Mouse (Mus musculus) neural tube, embryonic 10.5 days (tissue): ENCODE results near the gene Luc7l3.
"Not testable (repeated sequence)": the region's sequence is repeated elsewhere in the genome, so short reads cannot be mapped to it uniquely, and the experiment has no call there.

Experiments
- DNase-seq: peaks from one replicate; pipeline ENCODE4 v3.0.0-alpha.2; 2017; ENCODE audit warnings: low spot score; ENCODE audit errors: extremely low spot score

Luc7l3 gene

DNA sequence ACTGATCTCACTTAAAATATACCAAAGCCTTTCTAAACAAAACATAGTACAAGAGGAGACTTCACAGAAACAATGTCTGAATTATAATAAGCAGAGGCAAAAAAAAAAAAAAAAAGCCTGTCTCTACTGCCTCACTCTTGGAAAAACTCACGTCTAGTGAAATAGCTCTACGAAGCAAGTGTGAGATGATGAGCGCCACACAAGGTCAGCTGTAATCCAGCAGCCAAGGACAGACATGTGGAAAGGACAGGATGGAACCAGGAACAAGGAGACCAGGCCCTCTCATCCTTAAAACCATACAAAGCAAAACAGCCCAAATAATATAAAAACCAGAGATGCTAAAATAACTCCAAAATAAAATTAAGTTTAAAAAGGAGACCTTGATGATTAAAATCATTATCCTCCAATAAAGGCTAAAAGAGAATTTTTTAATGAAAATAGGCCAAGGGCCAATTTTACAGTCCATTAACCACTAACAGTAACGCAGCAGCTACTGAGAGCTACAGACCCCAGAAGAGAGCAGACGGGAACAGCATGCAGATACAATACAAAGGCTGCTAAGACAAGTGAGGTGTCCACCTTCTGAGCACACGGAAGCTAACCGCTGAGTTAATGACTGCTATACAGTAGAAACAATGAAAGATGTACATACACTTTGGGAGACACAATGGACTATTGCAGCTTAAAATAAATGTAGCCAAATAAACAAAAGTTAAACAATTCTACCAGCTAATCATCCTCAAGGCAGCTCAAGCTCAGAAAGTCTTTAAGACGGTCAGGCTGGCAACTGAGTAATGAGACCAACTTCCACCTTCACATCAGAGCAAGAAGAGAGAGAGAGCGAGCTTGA lies 26.6 kb downstream of the Luc7l3 start:
- DNase-seq = no peak

- DNase-seq = no peak
These were observed 31.6 kb downstream of the Luc7l3 start for GRCm38 (mm10) chr11:94290062-94290740.

GRCm38 (mm10) chr11:94287105-94287504 lies 34.7 kb downstream of the Luc7l3 start:
- DNase-seq = no peak

- no peak for DNase-seq
These were observed 35.8 kb downstream of the Luc7l3 start for GRCm38 (mm10) chr11:94285886-94286574.

DNA sequence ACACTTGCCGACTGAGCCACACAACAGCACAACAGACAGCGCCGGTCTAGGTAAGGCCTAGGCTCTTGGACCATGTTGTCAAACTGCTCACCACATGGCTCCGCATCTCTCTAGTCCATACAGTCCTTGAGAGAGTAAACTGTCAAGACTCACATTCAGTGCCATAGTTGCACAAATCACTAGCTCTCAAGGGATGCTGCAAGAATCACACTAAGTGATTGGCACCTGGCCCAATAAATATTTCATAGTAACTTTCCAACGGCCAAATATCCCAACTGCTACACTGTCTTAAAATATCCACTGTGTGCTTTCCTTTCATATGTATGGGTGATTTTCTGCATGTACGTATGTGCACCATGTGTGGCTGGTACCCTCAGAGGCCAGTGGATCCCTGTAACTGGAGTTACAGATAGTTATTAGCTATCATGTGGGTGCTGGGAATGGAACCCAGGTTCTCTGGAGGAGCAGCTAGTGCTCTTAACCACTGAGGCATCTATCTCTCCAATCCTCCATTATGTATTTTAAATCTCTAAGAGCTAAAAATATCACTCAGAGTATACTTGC lies 38.2 kb downstream of the Luc7l3 start:
- no peak for DNase-seq

DNA sequence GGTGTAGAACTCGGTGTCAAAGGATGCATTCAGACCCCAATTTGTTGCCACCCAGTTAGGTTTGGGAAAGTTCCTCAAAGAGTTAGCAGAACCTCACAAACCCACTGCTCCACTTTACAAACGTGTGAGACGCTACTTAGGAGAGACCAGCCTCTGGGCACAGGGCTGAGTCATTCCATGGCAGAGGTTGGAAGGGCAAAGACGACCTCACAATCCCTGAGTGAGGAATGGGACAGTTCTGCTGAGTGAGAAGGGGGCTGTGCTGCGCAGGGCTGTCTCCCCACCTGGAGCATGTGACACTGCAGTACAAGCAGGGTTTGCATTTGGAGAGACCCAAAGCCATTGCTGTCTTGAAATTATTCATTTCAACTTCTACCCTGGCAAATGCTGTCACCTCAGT lies 39.5 kb downstream of the Luc7l3 start:
- no peak for DNase-seq

DNA sequence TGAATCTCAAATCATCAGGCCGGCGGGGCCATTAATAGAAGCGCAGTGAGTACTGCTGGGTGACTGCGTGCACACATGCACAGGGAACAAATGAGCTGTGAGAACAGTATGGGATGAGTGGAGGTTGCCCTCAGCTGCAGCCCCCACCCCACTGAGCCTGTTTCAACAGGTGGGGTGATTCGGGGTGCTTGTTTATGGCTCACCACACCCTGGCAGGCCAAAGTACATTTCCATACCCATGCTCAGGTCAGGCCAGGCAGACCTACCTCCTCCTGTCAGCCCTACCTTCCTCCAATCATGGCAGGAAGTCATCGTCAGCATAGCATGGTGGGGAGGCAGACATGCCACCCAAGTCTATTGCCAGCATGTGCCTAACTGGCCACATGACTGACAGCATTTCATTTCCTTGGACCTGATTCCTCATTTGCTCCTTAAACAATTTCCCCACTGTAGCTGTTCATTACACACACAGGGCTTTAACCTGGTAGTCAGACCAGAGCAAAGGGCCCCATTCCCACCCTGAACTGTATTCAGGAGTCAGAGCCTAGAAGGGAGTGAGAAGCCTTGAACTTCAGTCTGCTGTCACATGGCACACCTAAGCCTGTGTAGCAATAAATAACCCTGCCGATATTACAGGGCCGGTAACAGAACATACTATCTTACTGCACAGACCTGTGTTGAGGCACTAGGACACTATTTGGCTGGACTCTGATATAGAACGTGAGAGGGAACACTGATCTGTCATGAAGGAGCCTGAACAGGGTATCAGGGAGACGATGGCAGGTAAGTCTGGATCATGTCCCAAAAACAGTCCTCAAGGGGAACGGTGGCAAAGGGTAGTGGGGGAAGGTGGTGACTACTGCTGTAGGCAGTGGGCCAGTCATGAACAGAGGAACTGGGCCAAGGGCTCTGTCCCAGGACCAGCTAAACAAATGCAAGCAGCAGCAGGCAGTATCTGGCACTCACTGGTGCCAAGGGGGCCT lies 40.3 kb downstream of the Luc7l3 start, which contains the start of gene Gm21885:
Gene Gm21885 (plus strand): TSS at position 675 of the 983 bp plus-strand sequence.
- no peak for DNase-seq

GRCm38 (mm10) chr11:94276869-94277337 lies 44.9 kb downstream of the Luc7l3 start:
- DNase-seq = peak; percentile 85

- DNase-seq = no peak
These were observed 46.1 kb downstream of the Luc7l3 start for GRCm38 (mm10) chr11:94275686-94276085.

DNA sequence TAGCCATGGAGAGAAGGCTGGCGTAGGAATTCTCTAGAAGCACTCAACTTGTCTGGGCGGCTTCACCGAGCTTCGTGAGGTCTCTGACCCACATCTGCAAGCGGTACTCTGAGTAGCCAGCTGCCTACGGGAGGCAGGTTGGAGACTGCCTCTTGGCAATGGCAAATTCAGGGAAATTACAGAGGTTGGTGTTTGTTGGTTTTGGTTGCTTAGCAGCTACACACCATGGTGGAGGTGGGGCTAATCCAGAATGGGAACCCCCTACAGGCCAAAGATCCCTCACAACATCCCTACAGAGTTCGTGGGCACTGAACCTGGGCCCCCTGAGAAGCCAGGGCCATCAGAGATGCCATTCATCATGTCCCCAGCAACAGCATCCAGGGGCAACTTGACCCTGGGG lies 46.6 kb downstream of the Luc7l3 start:
- no peak for DNase-seq

- no peak for DNase-seq
These were observed 47.5 kb downstream of the Luc7l3 start for GRCm38 (mm10) chr11:94274206-94274867.

DNA sequence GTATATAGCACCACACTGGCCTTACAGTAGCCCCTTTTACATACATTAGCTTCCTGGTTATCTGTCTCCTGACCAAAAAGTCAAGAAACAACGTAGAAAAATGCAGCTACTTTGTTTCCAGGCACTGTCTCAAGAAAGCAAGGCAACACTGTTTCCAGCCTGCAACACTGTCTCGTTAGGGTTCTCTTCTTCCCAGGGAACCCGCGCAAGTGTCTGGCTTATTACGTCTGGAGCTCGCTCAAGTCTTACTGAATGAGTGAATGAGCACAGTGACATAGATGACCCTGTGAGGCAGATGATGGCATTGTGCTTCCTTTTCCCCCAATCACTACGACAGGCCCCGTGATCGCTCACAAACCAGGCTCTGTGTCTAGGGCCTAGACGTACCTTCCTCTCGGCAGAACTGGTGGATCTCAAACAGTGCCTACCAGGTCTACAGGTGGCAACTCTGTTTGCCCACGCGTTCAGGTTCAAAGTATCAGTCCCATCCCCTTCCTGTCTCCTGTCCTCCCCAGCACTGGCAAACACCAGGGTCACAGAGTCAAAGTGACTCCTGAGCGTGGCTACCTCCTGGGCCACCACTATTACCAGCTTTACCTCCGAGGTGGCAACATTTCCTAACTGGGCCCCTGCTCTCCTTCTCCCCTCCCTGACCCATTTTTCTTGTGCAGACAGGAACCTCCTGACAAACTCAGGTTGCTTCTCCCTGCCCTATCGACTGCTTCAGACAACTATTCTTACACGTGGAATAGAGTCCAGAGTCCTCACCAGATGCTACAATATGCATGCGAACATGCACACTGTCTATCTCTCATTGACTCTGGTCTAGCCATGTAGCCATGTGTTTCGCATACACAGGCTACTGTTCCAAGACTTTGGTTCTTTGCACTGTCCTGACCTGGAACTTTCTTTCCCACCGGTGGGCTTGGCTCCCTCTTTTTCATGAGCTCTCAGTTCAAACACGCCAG lies 48.5 kb downstream of the Luc7l3 start:
- no peak for DNase-seq

DNA sequence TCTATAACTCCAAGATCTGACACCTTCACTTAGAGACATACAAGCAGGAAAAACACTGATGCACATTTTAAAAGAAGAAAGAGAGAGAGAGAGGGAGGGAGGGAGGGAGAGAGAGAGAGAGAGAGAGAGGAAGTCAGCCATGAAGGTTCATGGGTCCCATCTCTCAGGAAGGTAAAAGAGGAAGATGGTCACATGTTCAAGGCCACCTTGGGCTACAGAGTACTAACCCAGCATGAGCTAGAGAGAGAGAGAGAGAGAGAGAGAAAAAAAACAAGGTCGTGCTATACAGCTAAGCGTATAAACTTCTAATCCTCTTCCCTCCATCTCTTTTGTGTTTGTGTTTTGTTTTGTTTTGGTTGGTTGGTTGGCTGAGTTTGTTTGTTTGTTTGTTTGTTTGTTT lies 50.8 kb downstream of the Luc7l3 start:
- no peak for DNase-seq

DNA sequence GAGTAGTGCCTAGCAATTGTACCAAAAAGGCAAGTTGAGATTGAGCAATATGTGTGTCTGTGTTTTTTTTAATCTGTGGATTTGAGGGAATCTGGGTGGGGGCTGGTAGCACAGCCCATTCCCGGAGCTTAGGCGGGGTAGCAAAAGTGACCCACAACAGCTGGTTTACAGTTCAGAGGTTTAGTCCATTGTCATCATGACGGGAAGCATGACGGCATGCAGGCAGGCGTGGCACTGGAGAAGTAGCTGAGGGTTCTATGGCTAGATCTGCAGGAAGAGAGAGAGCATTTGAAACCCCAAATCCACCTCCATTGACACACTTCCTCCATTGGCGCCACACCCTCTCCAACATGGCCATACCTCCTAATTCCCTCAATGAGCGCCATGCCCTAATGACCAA lies 51.9 kb downstream of the Luc7l3 start:
- no peak for DNase-seq

DNA sequence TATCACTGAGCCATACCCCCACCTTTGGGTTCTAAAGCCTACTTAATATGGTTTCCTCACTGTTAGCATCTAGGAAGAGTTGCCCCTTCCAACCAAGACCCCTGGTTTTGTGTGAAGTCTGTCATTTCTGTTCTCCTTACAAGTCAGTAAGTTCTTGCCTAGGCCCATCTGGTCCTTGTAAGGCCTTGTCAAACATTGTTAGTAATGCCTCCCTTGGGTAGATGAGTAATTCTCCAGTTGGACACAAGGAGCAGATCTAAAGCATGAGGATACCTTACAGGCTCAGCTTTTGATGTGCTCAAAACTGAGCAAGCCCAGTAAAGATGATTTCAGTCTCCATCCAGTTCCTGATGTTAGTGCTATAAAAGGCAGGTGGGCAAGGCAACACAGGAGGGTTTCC lies 53.0 kb downstream of the Luc7l3 start:
- DNase-seq = no peak

- not testable (repeated sequence) for DNase-seq
These were observed 55.6 kb downstream of the Luc7l3 start for GRCm38 (mm10) chr11:94266155-94266554.

GRCm38 (mm10) chr11:94265134-94265785 lies 56.5 kb downstream of the Luc7l3 start:
- peak; percentile 61 for DNase-seq
